Mouse (Mus musculus) midbrain, postnatal 0 days (tissue): ENCODE measurements at regions not wholly inside any gene's neighbourhood (a gene's known extent, or its start where the extent isn't known, plus 50 kb on each side); places are given as distances from the start of the nearest gene placed in this dataset.

Experiments used
- ATAC-seq: fragments of 200-750 bp; cut with Nextera tagmentation; 2 replicates; pipeline ENCODE4 v1.8.0; 2017; ENCODE audit warnings: moderate number of reproducible peaks, mild to moderate bottlenecking, moderate TSS enrichment, moderate library complexity; ENCODE audit not compliant: low FRiP score
- DNase-seq: peaks from one replicate; pipeline ENCODE4 v3.0.0-alpha.2; 2015; ENCODE audit warnings: low spot score
- H3K27ac ChIP-seq: fragments of 300-500 bp; sonication (generic); 2 replicates; pipeline ENCODE4 v1.5.1; 2014; ENCODE audit warnings: low read depth, mild to moderate bottlenecking, low read length, mixed read lengths
- H3K27me3 ChIP-seq: fragments of 300-500 bp; sonication (generic); 2 replicates; pipeline ENCODE4 v1.6.1; 2014; ENCODE audit warnings: low read length, control low read depth, mixed read lengths; ENCODE audit not compliant: insufficient read depth
- H3K36me3 ChIP-seq: fragments of 300-500 bp; sonication (generic); 2 replicates; pipeline ENCODE4 v1.6.1; 2014; ENCODE audit warnings: low read length, control low read depth, mixed read lengths; ENCODE audit not compliant: insufficient read depth
- H3K4me1 ChIP-seq: fragments of 300-500 bp; sonication (generic); 2 replicates; pipeline ENCODE4 v1.6.1; 2014; ENCODE audit warnings: mild to moderate bottlenecking, control low read depth, antibody characterized with exemption, low read length, mixed read lengths; ENCODE audit not compliant: insufficient read depth
- H3K4me2 ChIP-seq: fragments of 300-500 bp; sonication (generic); 2 replicates; pipeline ENCODE4 v1.6.1; 2014; ENCODE audit warnings: low read depth, mild to moderate bottlenecking, low read length, mixed read lengths; ENCODE audit not compliant: poor library complexity, severe bottlenecking
- H3K4me3 ChIP-seq: fragments of 300-500 bp; sonication (generic); 2 replicates; pipeline ENCODE4 v1.5.1; 2014; ENCODE audit warnings: low read depth, mild to moderate bottlenecking, low read length, moderate library complexity
- H3K9ac ChIP-seq: fragments of 300-500 bp; sonication (generic); replicated peaks from 2 replicates; pipeline ENCODE4 v1.6.1; 2014; ENCODE audit warnings: mild to moderate bottlenecking, low read length, moderate library complexity, mixed read lengths; ENCODE audit not compliant: poor library complexity, severe bottlenecking
- H3K9me3 ChIP-seq: fragments of 300-500 bp; sonication (generic); 2 replicates; pipeline ENCODE4 v1.6.1; 2016; ENCODE audit warnings: low read length, control low read depth
- CTCF ChIP-seq: IDR thresholded peaks from 2 replicates; pipeline ENCODE4 v1.5.1; 2016; ENCODE audit warnings: antibody characterized with exemption, mild to moderate bottlenecking
- whole genome bisulfite sequencing: fragments of 180-500 bp; shearing (Covaris S2); extraction: QIAGEN DNeasy Blood & Tissue Kit; methylation state at CpG from one replicate; pipeline ENCODE4 v1.1.7; 2014; 5-methylcytosine and 5-hydroxymethylcytosine counted together

DNA sequence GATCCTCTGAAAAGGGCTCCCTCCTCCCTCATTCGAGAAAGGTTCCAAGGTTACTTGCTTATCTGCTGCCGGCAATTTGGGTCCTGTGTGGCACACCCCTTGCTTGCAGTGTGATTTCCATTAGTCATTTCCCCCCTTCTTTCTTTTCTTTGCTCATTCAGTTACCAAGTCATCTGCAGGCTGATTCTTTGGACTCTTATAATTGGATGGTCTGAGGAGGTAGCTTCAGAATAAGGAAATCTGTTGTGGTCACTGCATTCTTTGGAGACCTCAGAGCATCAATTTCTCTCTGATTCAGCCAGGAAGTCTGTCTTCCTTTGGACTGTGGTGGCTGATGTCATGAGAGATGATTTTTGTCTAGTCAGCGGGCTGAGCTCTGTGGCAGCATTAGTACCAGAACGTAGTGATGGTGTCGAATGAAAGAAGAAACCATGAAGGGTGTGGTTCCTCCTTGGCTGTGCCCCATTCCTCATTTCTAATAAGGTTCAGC lies 91.4 kb upstream of the Mdm1 start:
- no peak for ATAC-seq
- Histone ChIP-seq H3K27me3 (no peaks in the 10 kb centered on the region), H3K9me3 (no peaks in the 10 kb centered on the region), H3K4me2 (no peak overlapping the region), H3K27ac (no peak overlapping the region), H3K4me1 (no peaks in the 10 kb centered on the region), H3K9ac (no peak overlapping the region), H3K36me3 (no peaks in the 10 kb centered on the region), H3K4me3 (no peak overlapping the region)
- TF ChIP-seq CTCF = no peak
- WGBS = 92% methylated on average over 5 of the region's 5 CpGs
- DNase-seq = no peak

GRCm38 (mm10) chr10:118052042-118052441 lies 89.6 kb upstream of the Mdm1 start:
- TF ChIP-seq CTCF = no peak
- Histone ChIP-seq H3K9me3 (no peaks in the 10 kb centered on the region), H3K9ac (no peak overlapping the region), H3K4me2 (no peak overlapping the region), H3K4me1 (no peaks in the 10 kb centered on the region; the same call in 1 of the 2 replicates), H3K27ac (no peak overlapping the region), H3K4me3 (no peak overlapping the region), H3K27me3 (no peaks in the 10 kb centered on the region), H3K36me3 (no peaks in the 10 kb centered on the region)
- DNase-seq = no peak
- 81% methylated on average over 11 of the region's 11 CpGs for WGBS
- no peak for ATAC-seq

- no peak for ATAC-seq
- no peaks in the 10 kb centered on the region for H3K9me3 ChIP-seq
- no peaks in the 10 kb centered on the region for H3K36me3 ChIP-seq
- H3K4me1 ChIP-seq = no peaks in the 10 kb centered on the region; the same call in 1 of the 2 replicates
- no peak for TF ChIP-seq CTCF
- H3K4me3 ChIP-seq = no peak overlapping the region
- no peaks in the 10 kb centered on the region for H3K27me3 ChIP-seq
- DNase-seq = no peak
- no peak overlapping the region for H3K9ac ChIP-seq
- no peak overlapping the region for H3K27ac ChIP-seq
- 89% methylated on average over 12 of the region's 12 CpGs for WGBS
- H3K4me2 ChIP-seq = no peak overlapping the region
Measured at GRCm38 (mm10) chr10:118052477-118052876, 89.1 kb upstream of the Mdm1 start.

GRCm38 (mm10) chr10:118053037-118053436 lies 88.6 kb upstream of the Mdm1 start:
- no peaks in the 10 kb centered on the region for H3K36me3 ChIP-seq
- H3K27ac ChIP-seq = no peak overlapping the region
- TF ChIP-seq CTCF = no peak
- ATAC-seq (no peak), DNase-seq (no peak)
- H3K4me1 ChIP-seq = no peaks in the 10 kb centered on the region; the same call in 1 of the 2 replicates
- H3K4me3 ChIP-seq = no peak overlapping the region
- no peaks in the 10 kb centered on the region for H3K27me3 ChIP-seq
- 92% methylated on average over 5 of the region's 5 CpGs for WGBS
- H3K4me2 ChIP-seq = no peak overlapping the region
- H3K9ac ChIP-seq = no peak overlapping the region
- no peaks in the 10 kb centered on the region for H3K9me3 ChIP-seq

GRCm38 (mm10) chr10:118056789-118057271 lies 84.8 kb upstream of the Mdm1 start:
- WGBS = 12% methylated on average over 9 of the region's 9 CpGs
- peak overlapping the region; percentile 10; the same call in 1 of the 2 replicates for H3K4me2 ChIP-seq
- no peaks in the 10 kb centered on the region for H3K27me3 ChIP-seq
- H3K36me3 ChIP-seq = no peaks in the 10 kb centered on the region
- H3K4me3 ChIP-seq = no peak overlapping the region
- no peaks in the 10 kb centered on the region for H3K9me3 ChIP-seq
- no peak for ATAC-seq
- peak; percentile 24 for DNase-seq
- no peak overlapping the region for H3K27ac ChIP-seq
- H3K9ac ChIP-seq = no peak overlapping the region
- H3K4me1 ChIP-seq = no peaks in the 10 kb centered on the region; the same call in 1 of the 2 replicates
- TF ChIP-seq CTCF = no peak

GRCm38 (mm10) chr10:118057516-118057915 lies 84.1 kb upstream of the Mdm1 start:
- WGBS = 64% methylated on average over 3 of the region's 3 CpGs
- no peaks in the 10 kb centered on the region for H3K27me3 ChIP-seq
- no peak for TF ChIP-seq CTCF
- H3K4me2 ChIP-seq = no peak overlapping the region
- H3K4me3 ChIP-seq = no peak overlapping the region
- H3K9me3 ChIP-seq = no peaks in the 10 kb centered on the region
- no peak overlapping the region for H3K9ac ChIP-seq
- DNase-seq (no peak), ATAC-seq (no peak)
- H3K4me1 ChIP-seq = no peaks in the 10 kb centered on the region; the same call in 1 of the 2 replicates
- H3K36me3 ChIP-seq = no peaks in the 10 kb centered on the region
- no peak overlapping the region for H3K27ac ChIP-seq
